Mouse (Mus musculus): ENCODE measurements at regions not wholly inside any gene's neighbourhood (a gene's known extent, or its start where the extent isn't known, plus 50 kb on each side); places are given as distances from the start of the nearest gene placed in this dataset.

DNA sequence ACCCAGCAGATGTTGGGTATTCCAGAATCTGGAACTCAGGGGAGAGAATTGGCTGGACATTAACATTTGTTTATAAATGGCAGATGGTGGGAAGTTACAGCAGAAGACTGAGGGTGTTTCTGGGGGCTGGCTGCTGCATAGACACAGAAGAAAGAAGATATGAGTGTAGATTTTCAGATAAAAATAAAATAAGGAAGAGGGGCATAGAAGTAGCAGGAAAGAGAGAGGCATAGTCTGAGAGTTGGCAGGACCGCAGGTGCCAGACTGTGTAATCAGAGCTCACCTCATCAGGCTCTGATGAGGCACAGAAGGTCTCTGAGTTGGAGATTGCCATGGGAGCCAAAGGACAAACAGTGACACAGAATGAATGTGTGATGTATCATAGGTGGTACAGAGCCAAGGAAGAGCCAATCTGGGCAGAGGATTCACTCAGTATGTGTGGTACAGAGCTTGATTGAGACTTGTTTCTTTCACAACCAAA is 2912.9 kb upstream of the Lrrc6 start:
- DNase-seq (ENCODE audit: extremely low spot score in 1 of 2, low spot score in 1 of 2), result peak; percentile 25 to 48

DNA sequence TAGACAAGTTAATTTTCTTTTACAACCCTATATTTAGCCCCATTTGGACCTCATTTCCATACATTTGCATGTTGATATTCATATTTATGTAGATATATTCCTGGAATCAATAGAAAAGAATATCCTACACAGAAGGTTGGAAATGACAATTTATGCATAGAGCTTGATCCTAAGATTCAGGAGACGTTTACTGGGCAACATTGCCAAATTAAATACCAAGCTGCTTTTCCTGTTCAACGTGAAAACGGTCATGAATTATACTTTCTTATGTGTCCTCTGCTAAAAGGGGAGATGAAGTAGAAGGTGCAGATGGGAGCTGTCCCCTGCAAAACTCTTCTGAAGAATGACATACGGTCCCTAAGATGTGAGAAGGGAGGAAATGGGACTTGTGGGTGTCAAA is 2888.9 kb upstream of the Lrrc6 start:
- peak in 1 of 2 experiments; percentile 22 for DNase-seq (ENCODE audit: extremely low spot score in 1 of 2, low spot score in 1 of 2)

DNA sequence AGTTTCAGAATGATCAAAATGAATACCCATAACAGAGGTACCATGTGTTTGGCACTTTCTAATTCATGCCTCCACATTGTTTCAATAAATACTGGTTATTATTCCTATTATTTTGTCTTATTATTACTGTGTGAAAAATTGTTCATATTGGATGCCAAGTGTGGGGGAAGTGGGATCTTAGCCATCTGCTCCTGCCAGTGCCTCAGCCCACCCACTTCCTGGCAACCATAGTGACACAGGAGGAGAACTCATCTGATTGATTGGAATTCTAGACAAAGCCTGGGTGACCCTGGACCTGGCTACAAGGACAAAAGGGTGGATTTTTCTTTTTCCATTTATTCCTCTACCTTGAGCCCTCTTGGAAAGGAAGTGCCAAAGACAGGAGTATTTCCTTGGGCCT is 2886.8 kb upstream of the Lrrc6 start:
- peak in 1 of 2 experiments; percentile 45 for DNase-seq (ENCODE audit: extremely low spot score in 1 of 2, low spot score in 1 of 2)

DNA sequence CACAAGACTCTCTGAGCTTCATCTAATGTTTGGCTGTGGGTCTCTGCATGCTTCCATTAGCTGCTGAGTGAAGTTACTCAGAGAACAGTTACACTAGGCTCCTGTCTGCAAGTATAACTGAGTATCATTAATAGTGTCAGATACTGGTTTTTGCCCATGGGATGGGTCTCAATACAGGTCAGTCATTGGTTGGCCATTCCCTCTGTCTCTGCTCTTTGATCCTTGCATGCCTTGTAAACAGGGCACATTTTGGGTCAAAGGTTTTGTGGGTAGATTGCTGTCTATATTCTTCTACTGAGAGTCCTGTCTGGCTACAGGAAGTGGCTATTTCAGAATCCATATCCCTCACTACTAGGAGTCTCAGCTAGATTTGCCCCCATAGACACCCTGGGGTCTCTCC is 2864.7 kb upstream of the Lrrc6 start:
- DNase-seq (ENCODE audit: extremely low spot score in 1 of 2, low spot score in 1 of 2), result no peak

DNA sequence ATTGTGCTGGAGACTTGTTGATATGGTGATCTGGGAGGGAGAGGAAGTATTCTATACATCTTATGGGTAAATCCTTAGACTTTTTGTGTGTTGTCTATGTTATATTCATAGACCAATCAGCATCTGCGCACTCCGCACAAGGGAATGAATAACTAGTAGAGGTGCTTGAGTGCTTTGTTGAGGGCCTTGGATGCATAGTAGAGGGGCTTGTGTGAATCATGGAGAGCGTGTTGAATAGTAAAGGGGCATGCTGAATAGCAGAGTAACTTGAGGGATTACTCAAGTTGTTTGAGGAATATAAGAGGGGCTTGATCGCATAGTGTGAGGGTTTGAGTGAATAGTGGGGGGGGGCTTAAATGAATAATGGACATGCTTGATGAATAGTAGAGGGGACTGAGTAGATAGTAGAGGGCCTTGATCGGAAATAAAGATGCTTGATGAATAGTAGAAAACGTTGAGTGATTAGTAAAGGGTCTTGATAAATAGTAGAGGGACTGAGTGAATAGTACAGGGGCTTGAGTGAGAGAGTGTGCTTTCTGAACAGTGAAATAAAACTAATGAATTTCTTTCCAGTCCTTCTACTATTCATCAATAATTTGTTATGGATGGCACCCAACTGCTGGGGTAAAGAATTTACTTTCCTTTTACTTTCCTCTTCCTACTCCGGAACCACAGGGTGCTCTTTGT is 2849.5 kb upstream of the Lrrc6 start:
- no peak for DNase-seq (ENCODE audit: extremely low spot score in 1 of 2, low spot score in 1 of 2)

DNA sequence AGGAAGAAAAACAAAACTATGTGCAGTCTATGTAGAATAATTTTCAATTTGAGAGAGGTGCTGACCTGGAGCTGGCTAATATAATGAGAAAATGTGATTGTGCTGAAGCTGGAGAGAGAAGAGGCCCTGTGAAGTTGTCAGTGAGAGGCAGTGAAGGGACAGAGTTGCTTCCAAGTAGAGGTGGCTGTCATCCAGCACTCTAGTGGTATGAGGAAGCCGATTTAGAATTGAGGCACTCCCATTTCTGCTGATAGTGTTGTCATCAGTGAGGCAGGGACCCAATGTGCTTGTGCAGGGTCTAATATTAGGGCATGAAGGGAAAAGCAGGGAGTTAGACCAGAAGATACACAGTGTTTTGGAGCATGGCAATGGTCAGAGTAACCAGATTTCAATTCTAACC is 2845.4 kb upstream of the Lrrc6 start:
- DNase-seq (ENCODE audit: extremely low spot score in 1 of 2, low spot score in 1 of 2), result no peak

DNA sequence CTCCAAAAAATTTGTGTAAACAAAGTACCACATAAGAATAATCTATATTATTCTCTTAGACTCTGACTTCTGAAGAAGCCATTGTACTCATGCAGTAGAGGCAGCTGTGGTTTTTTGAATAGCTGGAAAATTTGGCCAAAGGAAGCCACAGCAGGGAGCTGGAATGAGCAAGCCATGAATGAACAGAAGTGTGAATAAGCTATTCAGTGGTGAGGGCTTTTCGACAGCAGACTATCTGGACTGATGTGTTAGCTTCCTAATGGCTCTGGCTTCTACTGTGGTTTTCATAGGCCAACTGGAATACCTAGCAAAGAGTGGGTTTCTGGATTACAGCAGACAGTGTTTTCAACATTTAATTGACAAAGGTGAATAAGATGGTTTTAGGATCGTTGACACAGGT is 2842.0 kb upstream of the Lrrc6 start:
- DNase-seq (ENCODE audit: extremely low spot score in 1 of 2, low spot score in 1 of 2), result no peak

DNA sequence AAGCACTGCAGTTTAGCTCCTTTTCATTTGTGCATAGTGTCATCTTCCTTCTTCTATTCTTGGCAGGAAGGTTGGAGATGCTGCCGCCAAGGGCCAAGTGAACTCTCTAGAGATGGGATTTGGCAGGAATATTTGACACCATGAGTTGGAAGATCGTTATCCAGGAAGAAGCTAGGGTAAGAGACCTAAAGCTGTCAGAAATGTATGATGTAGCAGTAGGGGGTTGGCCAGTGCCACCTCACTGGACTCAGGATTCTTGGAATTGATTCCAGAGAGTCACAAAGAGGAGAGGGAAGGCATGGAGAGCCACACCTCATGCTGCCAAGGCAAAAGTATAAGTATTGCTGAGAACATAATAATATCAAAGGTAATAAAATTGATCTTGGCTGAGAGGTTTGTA is 2835.8 kb upstream of the Lrrc6 start:
- DNase-seq (ENCODE audit: extremely low spot score in 1 of 2, low spot score in 1 of 2), result no peak

DNA sequence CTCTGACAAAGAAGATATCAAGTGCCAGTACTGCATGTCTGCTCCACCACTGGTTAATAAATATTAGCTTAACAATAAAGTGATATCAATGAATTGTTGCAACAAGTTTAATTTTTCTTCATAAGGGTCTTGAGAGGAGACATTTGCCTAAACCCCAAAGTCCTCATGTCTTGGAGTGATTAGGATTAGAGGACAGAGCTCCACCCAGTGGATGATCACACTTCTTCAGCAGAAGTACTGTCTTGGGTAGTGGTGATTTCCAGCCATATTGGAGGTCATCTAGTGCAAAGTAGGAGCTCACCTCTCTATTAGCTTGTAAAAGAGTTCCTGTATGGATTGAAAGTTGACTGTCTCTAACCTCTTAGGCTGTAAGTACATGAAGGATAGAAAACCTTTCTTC is 2825.8 kb upstream of the Lrrc6 start:
- peak in 1 of 2 experiments; percentile 27 for DNase-seq (ENCODE audit: extremely low spot score in 1 of 2, low spot score in 1 of 2)

DNA sequence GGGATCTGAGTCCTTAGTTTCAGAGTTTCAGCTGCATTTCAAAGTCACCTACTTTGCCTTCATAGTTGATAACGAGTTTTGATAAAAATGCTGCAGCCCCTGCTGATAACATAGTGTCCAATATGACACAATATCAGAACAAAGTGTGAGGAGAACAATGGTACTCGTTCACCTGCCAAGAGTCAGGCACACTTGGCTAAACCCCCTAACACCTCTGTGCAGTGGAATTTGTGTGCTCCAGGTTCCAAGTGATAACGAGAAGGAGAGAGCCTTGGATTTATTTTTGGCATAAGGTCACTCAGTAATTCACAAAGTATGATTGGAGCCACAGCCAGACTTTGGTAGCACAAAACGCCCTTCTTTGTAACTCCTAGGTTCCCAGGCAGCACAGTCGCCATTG is 2802.4 kb upstream of the Lrrc6 start:
- no peak for DNase-seq (ENCODE audit: extremely low spot score in 1 of 2, low spot score in 1 of 2)

DNA sequence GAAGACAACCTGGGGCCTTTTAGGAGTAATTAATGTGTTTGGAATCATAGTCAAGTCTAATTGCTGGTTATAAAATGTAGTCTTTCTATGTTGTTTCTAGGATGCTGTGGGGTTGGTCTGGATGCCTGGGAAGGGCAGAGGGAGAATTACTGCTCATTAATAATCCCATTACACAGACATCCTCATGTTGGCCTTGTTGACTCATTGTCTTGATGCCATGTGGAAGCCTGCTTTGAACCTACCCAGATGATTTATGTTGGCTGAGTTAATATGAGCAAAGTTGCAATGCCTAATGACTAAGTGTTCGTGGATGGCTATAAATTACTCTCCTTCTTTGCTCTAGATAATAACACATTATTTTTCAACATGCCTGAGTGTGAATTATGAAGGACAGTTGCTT is 2790.6 kb upstream of the Lrrc6 start:
- no peak for DNase-seq (ENCODE audit: extremely low spot score in 1 of 2, low spot score in 1 of 2)

DNA sequence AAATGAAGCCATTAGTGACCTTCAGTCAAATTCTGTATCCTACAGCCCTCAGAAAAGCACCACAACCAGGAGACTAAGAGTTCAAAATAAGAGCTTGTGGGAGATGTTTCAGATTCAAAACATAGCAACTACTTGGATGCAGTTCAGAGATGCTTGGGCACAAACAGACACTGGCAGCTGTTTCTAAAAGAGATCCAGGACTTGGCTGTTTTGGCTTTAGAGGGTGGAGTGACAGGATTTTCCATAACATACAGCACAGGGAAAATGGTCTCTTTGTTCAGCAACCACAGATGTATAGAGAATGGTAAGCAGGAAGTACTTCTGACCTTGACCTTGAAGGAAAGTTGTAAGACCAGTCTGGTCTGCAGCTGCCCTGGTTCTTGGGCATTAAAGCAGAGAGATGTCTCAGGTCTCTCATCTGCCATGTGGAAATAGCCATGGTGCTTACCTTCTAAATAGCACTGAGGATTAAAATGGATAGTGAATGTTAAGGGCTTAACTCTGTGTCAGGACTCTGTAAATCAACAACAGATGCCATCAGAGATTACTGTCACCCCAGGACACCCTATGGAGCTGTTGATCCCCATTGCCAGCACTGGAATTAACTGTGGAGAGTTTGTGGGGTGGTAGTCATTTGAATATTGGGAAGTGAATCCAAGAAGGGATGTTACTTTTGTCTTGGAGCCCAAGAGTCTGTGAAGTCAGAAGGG is 2775.0 kb upstream of the Lrrc6 start:
- DNase-seq (ENCODE audit: extremely low spot score in 1 of 2, low spot score in 1 of 2), result peak in 1 of 2 experiments; percentile 49

DNA sequence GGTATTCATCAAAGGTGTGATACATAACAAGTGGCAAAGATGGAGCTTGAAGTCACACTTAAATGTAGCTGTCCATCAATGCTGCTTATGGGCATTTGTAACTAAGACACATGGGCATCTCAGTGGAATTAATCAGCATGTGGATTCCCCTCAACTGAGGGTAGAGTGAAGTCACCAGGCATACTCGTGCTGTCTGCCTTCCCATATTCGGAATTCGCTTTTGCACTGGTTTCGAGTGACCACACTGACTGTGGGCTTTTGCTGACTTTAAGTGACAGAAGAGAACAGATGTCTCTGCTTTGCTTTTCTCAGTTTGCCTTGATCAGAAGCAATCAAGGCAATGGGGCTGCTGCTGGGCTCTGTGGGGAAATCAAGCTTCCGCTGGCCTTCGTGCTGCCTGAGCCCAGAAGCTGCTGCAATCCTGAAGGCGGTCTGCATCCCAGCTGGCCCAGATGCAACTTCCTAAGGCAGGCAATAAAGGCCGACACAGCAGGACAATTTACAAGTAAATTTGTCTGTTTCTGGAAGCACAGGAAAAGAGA is 2773.6 kb upstream of the Lrrc6 start:
- DNase-seq (ENCODE audit: extremely low spot score in 1 of 2, low spot score in 1 of 2), result peak in 1 of 2 experiments; percentile 27

DNA sequence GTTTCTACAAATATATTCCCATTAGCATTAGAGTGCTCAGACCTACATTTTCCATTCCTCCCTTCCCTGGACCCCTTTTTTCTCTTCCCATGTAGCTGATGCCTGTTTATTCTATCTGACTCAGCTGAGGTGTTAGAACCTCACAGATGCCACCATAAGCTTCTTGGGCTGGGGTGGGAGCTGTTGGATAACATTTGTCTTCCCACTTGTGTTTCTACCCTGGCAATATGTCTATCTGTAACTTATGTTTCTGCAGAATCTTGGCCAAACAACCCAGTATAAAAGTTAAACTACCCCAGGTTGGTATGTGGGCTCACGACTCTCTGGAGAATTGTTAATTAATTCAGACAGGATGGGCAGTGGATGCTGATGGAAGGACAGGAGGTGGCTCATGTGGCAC is 2772.8 kb upstream of the Lrrc6 start:
- DNase-seq (ENCODE audit: extremely low spot score in 1 of 2, low spot score in 1 of 2), result peak in 1 of 2 experiments; percentile 54

DNA sequence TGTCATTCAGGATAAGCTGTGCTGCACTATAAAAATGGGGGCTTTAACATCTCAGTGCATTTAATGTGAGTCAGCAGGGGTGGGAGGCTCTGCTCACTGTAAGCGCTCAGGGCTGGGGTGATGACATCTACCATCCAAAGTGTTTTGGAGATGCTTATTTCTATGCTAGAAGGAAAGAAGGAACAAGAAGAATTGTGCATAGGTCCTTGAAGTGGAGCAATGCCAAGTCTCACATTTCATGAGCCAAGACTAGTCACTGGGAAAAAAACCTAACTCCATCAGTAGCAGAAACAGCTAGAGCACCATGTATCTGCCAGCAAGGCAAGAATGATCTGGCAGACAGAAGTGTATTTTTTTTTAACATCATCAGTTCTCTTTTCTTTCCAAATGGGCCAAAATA is 2761.2 kb upstream of the Lrrc6 start:
- DNase-seq (ENCODE audit: extremely low spot score in 1 of 2, low spot score in 1 of 2), result peak; percentile 74 to 82

DNA sequence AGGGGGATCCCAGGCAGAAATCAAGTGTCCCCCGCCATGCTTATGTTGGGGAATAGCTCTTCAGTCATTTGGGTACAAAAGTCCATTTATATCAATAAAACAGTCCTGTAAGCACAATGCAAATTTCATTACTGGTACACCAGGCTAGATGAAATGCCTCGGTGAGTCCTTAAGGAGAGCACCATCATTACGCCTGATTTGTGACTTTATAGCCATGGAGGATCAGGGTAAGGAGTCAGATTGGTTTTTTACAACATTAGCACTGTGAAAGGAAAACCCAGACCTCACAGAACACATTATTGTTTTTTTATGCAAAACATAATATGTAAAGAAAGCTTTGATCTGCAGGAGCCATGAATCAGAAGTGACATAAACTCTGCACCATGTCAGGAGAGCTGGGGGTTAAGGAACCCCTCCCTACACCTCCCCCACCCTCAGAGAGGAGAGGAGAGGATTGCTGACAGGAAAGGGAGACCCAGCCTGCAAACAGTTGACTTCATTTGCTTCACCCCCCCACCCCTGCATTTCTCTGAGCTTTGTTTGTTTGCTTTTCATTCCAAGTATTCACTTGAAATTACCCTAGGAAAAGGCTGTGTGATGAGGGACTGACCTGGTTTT is 2756.6 kb upstream of the Lrrc6 start:
- DNase-seq (ENCODE audit: extremely low spot score in 1 of 2, low spot score in 1 of 2), result no peak

DNA sequence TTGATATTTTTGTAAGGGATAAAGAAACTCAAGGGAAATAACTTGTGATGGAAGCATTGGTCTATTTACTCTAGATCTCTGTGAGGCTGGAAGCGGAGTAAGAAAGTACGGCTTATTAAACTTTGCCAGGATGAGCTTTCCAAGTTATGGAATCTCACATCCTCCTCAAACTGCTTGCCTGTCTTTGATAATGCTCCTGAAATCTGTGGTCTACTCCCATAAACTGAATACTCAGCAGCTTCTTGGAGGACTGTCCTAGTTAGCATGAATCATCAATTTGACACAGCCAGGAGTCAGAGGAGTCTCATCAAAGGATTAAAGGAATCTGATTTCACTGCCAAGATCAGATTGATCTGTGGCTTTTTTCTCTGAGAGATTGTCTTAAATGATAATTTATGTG is 2753.0 kb upstream of the Lrrc6 start:
- no peak for DNase-seq (ENCODE audit: extremely low spot score in 1 of 2, low spot score in 1 of 2)

DNA sequence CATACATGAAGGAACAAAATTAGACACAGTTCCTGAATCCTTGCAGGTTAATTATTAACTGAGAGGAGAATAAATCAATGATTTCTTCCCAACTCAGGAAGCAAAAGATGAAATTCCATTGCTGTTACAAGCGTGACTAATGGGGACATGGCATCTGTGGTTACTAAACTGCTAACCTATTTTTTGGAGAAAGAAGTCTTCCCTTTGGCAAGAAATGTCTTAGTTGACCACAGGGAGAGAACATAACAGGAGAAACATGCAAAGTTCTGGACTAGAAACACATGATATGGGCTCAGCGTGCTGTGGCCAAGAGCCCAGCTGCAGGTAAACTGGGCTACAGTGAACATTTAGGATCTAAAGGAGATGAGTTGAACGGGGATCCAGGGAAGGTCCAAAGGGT is 2751.4 kb upstream of the Lrrc6 start:
- no peak for DNase-seq (ENCODE audit: extremely low spot score in 1 of 2, low spot score in 1 of 2)

DNA sequence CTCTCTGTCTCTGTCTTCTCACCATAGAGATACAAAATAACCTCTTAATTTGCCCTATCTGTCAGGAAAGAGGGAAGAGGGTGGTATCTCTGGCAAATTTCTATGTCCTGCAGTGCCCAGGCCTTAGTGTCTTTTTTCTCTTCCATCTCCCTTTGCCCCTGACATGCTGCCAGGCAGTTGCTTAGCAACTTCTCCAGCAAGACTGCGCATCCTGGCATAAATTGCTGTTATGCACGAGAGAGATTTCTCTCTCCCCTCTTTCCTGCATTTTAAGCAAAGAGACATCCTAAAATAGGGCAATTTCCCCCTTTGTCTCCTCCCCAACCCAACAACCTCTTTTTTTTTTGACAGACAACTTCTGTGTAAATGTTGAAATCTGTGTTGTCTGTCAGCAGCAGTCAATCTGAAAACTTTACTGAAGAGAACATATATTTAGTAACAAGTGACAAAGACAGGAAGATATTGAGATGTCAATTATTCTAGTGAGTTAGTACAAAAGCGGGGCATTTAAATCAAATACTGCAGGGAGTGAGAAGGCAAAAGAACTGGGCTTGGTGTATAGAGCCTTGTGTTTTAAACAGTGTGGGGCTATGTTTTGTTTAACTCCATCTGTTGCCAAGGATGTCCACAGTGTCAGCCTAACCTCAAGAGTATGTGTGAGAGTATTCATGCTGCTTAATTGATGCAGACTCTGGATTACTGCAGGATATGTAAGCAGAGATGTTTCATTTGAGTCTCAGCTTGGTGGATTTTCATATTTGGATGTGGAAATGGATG is 2745.7 kb upstream of the Lrrc6 start:
- DNase-seq (ENCODE audit: extremely low spot score in 1 of 2, low spot score in 1 of 2), result peak in 1 of 2 experiments; percentile 53

DNA sequence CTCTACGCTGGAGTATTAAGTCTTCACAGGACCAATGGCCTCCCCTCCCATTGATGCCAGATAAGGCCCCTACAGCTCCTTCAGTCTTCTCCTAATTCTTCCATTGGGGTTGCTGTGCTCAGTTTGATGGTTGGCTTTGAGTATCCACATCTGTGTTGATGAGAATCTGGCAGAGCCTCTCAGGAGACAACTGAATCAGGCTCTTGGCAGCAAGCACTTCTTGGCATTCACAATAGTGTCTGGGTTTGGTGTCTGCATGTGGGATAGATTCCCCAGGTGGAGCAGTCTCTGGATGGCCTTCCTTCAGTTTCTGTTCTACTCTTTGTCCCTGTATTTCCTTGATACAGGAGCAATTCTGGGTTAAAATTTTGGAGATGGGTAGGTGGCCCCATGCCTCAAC is 2734.6 kb upstream of the Lrrc6 start:
- peak in 1 of 2 experiments; percentile 27 for DNase-seq (ENCODE audit: extremely low spot score in 1 of 2, low spot score in 1 of 2)

All from frontal cortex, adult 2 months (tissue).